Mouse (Mus musculus): ENCODE measurements at regions not wholly inside any gene's neighbourhood (a gene's known extent, or its start where the extent isn't known, plus 50 kb on each side); places are given as distances from the start of the nearest gene placed in this dataset.

GRCm38 (mm10) chr4:49958275-49958674 lies 112.7 kb upstream of the Grin3a start:
- peak; percentile 43 for DNase-seq

DNA sequence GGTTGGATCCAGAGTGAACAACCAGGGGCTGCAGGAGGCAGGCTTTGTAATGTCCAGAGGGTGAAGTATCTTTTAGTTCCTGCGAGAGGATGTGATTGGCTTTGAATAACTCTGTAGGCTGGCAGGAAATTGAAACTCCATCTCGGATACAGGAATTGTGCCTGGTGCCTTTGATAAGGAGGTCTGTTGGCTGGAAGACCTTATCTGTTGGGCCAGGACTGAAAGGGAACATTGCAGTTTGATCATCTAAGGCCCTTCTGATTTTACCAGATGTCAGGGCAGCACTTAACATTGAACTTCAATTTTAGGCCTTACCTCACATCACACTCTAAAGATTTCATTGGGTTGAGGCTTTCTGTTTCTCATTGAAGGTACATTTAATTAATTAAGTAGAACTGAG lies 111.3 kb upstream of the Grin3a start:
- no peak for DNase-seq

DNA sequence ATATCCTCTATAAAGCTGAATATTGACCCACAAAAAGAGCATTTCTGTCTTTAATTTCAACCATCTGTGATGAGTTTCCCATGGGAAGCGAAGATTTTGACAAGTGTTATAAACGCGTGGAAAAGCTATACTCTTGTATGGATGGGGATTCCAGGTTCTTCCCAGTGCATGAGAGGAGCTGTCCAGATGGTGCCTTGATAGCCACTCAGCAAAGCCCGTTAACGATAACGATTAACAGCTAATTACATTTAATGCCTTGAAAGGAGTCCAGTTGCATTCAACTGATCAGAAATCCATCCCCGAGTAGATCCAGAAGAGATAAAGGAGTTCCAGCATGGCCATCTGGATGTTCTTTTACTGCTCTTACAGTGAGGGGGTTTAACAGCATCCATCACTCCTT lies 100.8 kb upstream of the Grin3a start:
- peak; percentile 45 for DNase-seq

- no peak for DNase-seq
Measured at GRCm38 (mm10) chr4:49937471-49937870, 91.9 kb upstream of the Grin3a start.

GRCm38 (mm10) chr4:49929636-49930035 lies 84.1 kb upstream of the Grin3a start:
- DNase-seq, result peak; percentile 7

- no peak for DNase-seq
Measured at GRCm38 (mm10) chr4:49927045-49927444, 81.5 kb upstream of the Grin3a start.

- no peak for DNase-seq
Measured at GRCm38 (mm10) chr4:49914221-49914620, 68.7 kb upstream of the Grin3a start.

DNA sequence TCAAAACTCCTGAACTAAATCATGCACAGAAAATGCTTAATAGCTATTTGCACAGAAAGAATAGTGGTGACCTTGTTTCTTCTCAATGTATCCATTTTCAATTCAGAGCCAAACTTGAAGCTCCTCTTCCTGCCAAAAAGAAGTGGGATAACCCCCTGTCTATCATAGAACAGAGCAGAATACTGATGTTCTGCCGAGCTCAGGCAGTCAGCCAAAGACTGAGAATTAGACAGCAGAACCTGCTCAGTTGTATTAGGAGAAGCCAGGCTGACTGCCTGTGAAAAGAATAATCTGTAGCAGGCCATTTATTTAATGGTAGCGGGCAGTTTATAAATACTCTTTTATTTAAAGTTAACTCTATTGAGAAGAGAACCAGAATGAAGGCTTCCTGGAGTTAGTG lies 68.1 kb upstream of the Grin3a start:
- peak; percentile 20 for DNase-seq

All from retina, postnatal 1 day (tissue).